Mouse (Mus musculus) adrenal gland, postnatal 4 days (tissue): ENCODE measurements at regions not wholly inside any gene's neighbourhood (a gene's known extent, or its start where the extent isn't known, plus 50 kb on each side); places are given as distances from the start of the nearest gene placed in this dataset.
"Not testable (repeated sequence)": the region's sequence is repeated elsewhere in the genome, so short reads cannot be mapped to it uniquely, and the experiment has no call there.

ENCODE experiments used
- DNase-seq, 2 experiments: peaks; one replicate each; pipeline ENCODE4 v3.0.0; 2021 to 2022; ENCODE audit warnings: low spot score in 2 of 2, mixed read lengths in 2 of 2

DNA sequence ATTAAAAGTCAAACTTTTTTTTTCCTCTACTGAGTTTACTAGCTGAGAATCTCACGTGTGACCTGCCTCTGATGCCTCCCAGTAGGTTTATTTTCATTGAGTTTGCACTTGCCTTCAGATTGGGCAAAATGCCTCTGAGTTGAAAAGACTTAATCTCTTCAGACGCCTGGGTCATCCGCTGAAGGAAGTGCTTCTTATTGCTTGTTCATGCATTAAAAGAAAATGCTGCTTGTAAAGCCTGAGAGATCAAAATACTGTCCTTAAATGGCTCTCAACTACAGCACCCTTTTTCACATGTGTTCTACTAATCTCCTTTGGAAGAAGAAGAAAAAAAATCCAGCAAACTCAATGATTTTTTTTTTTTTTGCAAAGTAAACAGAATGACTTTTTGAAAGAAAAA is 351.5 kb downstream of the Kcnh5 start:
- DNase-seq, result no peak

DNA sequence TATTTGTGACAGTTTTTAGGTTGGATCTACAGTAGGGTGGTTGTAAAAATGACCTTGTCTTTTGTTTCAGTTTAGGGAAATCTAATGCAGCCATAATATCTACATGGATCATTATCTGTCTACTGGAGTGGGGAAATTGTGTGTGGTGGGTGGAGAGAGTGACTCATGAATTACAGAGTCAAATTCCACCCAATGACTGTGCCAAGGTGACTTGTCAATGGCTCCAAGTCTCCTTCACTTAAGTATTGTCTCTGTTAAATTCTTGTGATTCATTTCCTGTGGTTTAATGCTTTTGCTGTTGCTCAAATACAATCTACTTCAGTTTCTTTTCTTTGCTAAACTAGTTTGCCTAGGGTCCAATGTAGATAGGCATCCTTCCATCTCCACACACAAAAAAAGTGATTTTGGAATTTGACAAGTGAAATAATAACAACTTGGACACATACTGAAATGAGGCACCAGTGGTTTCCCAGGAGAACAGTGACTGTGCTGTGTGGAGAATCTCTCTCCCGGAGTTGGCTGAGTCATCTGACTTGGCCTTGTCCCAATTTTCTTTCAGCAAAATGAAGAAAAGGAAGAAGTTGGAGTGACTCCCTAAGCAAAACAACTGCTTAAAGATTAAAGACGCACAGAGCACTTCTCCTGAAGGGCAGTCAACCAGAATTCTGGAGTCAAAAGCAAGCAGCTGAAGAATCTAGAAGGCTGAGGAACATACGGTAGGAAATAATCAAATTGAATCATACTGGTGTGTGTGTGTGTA is 352.2 kb downstream of the Kcnh5 start:
- no peak for DNase-seq

DNA sequence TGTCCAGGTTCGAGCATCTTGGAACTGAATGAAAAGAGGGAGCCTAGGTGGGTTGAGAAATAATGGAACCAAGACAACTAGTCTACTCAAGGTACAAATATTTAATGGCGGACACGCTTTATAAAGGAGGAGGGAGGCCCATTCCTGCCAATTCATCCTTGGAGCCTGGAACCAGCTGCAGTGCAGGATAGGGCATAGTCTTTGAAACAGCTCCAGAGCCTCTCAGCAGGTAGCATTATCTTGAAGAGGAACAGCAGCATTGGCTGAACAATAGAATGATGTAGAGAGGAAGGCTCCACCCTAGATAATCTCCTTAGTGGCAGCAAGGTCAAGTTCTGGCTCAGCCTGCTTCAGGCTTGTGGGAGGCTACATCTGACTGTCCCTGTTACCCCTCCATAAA is 361.0 kb downstream of the Kcnh5 start:
- DNase-seq, result not testable (repeated sequence)

DNA sequence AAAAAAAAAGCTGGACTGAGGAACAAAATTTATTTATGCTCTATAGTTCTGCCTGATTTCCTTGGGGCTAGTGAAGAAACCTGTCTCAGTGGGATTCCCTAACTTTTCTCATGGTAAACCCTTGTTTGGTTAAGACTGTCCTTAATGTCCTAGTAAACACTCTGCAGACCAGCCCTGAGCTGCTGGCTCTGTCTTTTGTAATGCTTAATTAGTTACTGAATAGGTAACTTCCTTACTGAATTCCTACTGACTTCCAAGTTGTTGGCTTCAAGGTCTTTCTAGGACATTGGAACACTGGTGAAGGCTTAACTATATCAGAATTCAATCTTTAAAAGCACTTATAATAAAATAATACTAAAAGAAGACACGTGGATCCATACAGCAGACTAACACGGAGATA is 368.6 kb downstream of the Kcnh5 start:
- not testable (repeated sequence) for DNase-seq

DNA sequence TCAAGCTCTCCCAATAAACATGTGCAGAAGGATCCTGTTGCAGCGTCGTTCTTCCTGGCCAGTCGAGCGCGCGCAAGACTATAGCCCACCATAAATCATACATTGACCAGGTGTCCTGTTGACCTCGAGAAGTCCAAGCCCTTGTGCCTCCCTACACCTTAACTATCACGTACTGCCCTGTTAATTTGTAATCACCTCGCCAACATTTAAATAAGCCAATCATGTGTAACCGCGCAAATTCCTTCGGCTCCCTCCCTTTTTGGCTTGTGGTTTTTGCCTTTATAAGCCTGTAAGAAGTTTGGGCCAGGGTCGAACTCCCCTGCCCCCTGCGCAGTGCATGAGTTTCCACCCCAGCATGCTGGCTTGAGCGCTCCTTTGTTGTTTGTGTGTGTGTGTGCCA is 369.2 kb downstream of the Kcnh5 start:
- not testable (repeated sequence) for DNase-seq

DNA sequence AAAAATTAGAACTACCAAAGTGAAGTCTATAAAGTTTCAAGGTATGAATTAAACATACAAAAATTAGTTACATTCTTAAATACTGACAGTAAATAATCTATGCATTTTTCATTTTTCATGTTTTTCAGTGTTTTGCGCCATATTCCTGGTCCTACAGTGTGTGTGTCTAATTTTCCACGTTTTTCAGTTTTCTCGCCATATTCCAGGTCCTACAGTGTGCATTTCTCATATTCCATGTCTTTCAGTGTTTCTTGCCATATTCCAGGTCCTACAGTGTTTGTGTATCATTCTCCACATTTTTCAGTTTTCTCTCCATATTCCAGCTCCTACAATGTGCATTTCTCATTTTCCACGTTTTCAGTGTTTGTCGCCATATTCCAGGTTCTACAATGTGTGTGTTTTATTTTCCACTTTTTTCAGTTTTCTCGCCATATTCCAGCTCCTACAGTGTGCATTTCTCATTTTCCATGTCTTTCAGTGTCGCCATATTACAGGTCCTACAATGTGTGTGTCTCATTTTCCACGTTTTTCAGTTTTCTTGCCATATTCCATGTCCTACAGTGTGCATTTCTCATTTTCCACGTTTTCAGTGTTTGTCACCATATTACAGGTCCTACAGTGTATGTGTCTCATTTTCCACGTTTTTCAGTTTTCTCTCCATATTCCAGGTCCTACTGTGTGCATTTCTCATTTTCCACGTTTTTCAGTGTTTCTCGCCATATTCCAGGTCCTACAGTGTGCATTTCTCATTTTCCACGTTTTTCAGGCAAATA is 373.2 kb downstream of the Kcnh5 start:
- peak in 1 of 2 experiments; percentile 95 for DNase-seq

DNA sequence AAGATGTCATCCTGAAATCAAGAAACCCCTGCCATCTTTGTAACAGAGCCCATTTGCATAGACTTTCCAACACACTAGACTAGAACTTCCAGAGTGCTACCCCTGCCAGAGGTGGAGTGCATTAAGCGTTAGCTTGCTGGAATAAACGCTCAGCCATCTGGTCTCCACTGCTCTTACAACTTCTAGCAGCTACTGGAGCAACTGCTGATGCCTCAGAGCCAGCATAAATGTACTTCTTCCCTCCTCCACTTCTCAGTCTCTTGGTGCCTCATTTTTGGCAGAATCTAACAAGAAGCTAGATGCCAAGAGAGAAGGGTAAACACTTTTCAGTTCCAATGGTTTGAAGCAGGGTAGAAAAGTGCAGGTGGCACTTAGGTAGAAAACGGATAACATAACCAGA is 385.1 kb downstream of the Kcnh5 start:
- DNase-seq, result no peak

DNA sequence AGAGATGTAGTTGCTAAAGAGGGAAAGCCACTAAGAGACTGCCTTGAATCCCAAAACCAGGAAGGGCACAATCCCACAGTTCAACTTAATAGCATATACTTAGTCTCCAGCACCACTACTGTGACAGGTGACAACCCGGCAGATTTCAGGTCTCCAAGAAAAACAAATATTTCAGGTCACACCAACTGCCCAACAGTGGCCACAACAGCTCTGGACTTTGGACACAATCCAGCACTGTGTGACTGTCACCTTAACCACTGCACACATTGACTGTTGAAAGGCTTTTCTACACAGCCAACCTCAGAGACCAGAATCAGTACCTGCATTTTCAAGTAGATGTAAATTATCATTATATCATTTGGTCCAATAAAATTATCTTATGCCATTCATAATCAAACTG is 414.8 kb downstream of the Kcnh5 start:
- no peak for DNase-seq

DNA sequence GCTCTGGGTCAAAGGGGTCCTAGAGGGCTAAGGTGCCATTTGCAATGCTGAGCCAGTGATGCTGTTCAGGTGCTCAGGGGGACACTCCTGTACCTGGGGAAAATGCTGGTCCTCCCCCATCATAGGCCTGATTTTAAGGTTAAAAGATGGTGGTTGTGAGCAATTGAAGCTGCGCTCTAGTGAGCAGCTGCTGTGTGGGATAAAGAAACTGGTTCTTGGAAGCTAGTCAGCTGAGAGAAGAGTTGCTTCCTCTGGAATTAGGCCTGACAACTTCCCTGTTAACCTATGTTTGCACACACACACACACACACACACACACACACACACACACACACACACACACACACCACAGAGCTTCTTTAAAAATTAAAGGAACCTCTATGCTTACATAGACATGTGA is 428.9 kb upstream of the Gm11042 start:
- no peak for DNase-seq

DNA sequence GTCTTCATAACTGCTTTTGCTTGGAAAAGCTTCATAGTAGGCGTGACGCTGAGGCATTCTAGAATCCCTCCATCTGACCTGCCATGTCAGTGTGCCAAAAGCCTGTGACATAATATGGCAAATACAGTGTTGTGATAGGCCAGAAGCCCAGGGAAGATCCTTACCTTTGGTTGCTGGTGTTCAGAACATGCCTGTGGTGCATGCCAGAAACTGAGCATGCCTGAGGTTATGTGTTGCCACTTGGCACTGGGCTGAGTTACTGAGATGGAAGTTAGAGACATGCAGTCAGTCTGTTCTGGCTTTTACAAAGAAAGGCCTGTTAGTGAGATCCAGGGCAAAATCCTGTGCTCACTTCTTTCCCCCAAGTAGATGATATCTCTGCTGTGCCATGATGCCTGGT is 412.7 kb upstream of the Gm11042 start:
- no peak for DNase-seq

DNA sequence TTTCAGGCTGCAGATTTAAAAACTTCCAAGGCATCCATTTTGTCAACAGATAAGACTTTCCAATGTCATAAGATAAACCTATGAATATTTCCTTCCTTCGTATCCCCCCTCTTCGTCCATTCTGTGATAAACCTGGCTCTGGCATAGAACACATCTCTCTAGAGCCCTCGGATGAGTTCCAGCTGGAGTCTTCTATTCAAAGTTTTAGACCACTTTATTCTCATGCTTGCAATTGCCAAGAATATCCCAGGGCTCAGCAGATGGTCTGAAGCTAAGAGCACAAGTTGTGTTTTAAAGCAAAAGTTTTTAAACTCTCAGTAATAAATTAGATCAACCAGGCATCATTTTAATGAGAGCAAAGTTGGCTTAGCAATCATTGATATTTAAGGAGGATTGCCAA is 363.0 kb upstream of the Gm11042 start:
- no peak for DNase-seq

DNA sequence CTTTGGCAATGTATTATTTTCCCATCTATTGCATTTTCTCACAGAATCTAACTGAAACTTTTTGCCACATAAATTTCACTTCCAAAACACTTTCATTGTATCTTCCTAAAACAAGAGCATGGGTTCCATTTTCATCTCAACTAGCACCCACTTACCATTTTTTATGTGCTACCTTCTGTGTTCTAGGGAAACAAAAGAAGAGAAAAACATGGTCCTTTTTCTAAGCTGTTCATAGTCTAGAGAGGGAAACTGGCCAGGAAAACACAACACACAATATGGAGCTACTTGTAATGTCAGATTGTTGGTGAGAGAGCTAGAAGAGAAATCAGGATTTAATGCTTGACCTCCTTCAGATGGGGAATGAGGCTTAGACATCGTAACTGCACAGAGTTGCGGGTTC is 361.6 kb upstream of the Gm11042 start:
- DNase-seq, result no peak

DNA sequence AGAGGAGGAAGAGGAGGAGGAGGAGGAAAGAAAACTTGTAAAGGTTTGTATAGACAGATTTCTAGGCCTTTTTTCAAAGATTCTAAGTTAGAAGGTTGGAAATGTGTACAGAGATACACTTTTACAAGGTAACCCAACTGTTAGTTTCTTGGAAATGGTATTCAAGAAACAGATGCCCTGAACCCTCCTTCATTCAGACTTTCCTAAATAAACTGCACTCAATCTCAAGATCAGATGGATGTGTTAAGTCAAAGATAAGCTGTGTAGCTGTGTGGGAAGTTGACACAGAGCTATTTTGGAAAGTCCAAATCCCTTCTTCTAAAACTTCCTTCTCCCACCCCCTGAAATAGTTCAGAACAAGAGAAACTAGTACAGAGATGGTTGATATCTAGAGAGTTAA is 342.2 kb upstream of the Gm11042 start:
- DNase-seq, result no peak

DNA sequence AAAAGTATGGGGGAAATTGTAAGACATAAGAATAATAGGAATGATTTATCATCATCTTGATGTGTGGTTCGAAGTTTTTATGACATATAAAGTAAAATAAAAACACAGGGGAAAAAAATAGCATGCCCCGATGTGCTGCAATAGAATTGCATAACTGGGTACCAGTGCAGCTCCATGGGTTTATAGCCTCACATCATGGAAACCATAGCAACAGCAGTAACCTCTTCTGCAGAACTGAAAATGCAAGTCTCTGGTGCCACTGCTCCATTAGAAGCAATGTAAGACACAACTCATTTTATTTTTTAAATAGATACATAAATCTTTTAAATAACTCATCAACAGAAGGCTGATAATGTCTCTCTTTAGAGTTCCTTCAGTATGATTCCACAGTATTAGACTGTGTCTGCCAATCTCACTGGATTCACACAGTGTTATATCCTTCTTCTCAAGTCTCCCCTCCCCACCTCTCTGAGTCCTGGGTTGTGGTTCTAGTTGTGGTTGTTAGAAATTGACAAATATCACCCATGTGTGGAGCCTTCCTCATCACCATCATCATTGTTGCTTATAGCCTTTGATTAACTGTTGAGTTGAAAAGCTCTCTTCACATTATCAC is 340.9 kb upstream of the Gm11042 start:
- no peak for DNase-seq

DNA sequence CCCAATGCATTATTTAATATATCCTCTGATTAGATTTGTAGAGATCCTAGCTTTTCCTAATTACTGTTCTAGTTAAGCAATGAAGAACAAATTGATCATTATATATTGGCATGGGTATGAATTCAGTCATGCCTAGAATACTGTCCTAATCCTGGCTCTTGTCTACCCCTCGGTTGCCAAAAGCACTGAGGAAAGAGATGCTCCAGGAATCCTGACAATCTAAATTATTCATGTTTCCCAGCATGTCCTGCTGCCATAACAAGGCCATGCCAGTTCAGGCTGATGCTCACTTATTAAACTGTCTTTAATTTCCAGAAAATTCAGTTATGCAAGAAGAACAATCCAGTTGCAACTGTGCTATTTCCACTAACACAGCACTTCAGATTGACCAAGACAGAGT is 335.1 kb upstream of the Gm11042 start:
- DNase-seq, result no peak

DNA sequence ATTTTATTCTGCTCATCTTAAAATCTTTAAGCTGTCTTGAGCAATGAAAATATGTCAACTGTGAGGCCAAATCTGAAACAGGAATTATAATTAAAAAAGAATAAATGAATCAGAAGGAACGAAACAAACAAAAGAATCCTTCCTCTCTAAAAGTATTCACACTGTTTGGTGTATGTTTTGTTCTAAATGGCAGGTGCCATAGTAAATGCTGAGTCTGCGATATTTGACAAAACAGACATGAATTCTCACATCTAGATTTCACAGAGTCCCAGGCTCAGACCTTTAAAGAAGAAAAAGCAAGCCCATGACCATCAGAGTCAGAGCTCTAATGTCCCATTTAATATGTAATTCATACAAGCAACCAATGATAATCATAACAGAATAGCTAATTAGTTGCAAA is 316.6 kb upstream of the Gm11042 start:
- DNase-seq, result no peak

DNA sequence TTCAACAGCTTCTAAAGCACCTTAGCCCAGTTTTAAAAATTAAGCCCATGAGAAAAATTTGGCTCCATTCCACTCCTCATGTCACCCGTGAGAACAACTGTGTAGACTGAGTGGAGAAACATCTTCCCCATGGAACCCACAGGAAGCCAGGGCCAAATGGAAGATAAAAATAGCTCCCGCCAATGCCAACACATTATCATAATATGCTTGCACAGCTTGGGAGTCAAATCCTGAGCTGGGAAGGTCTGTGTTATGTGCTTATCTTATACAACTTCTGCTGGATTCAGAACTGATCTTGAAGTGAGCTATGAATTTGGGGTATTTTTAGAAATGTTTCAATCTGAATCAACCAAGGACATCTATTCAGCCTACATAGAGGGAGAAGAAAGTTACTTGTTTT is 279.0 kb upstream of the Gm11042 start:
- DNase-seq, result no peak

DNA sequence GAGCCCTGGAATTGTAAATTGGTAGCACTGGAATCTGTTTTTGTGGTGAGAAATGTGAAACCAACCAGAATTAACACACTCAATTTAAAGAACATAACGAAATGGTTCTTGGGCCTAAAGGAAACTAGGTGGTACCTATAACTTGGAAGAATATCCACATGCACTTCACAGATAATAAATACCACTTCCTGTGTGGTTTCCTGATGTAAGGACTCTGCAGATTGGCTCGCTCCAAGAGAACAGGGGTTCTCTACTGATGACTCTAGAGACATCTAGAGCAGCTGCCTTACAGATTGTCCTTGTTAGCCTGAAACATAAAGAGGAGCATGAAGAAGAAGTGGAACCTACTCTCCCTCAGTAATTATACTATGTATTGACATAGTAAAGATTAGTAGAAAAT is 238.4 kb upstream of the Gm11042 start:
- DNase-seq, result no peak

DNA sequence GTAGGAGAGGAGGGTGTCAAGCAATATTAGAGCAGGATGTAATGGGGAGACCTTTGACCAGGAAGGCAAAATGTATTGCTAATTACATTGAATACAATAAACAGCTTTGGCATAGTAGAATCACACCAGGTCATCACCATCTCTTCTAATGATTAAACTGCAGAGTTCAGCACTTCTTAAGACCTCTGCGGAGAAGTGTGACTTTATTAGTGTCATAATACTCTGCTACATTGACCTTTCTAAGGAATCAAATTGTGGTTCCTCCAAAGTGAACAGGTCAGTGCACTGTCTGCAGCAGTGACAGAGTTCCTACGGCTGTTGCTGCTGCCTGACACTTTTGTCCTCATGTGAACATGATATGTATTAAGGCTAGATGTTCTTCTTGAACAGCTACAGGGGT is 228.0 kb upstream of the Gm11042 start:
- no peak for DNase-seq

DNA sequence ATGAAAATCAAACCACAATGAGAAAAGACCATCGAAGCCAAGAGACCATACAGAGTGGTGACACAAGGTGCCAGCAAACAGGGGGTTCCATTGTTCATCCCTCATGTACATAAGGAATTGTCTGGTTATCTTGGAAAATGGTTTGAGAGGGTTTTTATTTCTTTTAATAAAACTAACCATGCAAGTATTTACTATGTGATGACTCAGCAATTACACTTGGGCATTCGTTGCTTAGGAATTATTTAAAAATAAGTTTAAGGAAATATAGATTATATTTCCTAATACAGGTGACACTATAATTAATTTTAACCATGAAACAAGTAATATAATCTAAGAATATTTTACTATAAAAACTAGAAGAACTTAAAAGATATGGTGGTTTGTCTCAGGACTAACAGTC is 218.7 kb upstream of the Gm11042 start:
- DNase-seq, result no peak

DNA sequence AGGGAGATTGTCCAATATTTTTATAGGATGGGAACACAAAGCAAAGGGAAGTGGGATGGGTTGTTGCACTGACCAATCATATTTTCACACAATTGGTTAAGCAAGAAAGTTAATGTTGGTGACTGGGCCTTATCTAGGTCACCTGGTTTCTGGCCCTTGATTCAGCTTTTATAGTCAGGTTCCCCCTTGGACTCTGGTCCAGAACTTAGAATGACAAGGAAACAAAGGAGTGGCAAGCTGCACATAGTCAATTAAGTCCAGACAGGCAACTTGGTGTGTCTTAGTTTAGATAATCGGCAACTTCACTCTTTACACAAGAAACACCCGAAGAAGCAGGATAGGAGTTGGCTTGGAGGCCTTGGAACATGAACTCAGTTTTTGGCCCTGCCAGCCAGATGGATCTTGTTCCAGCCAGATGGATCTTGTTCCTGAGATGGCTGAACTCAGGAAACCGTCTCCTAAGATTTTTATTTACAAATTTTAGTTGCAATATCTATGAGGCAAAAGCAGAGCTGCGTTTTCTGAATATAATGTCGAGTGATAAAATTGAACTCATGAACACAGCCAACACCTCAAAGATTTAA is 212.9 kb upstream of the Gm11042 start:
- no peak for DNase-seq

DNA sequence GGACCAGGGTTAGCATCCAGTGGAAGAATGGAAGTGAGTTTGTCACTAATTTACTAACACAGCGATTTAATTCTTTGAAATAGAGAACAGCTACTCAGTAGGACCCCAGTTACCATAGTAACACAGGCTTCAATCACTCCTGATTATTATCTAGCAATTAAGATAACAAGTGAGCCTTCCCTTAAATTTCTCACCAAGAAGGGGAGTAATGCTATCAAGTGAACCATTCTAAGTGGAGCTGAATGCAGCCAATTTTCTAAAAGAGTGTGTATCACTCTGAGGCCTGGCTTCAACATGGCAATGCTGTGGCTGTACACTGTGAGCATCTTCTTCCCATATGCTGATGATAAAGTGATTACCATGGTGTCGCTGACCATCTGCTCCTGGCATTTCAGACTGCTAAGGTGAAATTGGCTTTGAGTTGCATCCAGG is 211.0 kb upstream of the Gm11042 start:
- no peak for DNase-seq
